In genomic region chr1:54809098-54809490, GRCm38 (mm10) we compare ENCODE assay signal across 16 mouse cellular contexts.
"Had no signal": no experiment of that assay in that cellular context is flagged by ENCODE, and none has a peak within 500 bp of the region (broad histone marks: within the 10 kb centered on the region; RNA-seq: fewer than 3 reads in every experiment).

No protein-coding gene starts in this region.

- H3K4me3 ChIP-seq: neural tube, embryonic 13.5 days; neural tube, embryonic 15.5 days; stomach, embryonic 15.5 days had no signal

- H3K9ac ChIP-seq: neural tube, embryonic 13.5 days; neural tube, embryonic 15.5 days; stomach, embryonic 15.5 days had no signal

- H3K4me1 ChIP-seq: neural tube, embryonic 13.5 days; neural tube, embryonic 15.5 days; stomach, embryonic 15.5 days had no signal

- H3K27ac ChIP-seq: neural tube, embryonic 13.5 days; neural tube, embryonic 15.5 days; stomach, embryonic 15.5 days; stomach, postnatal 0 days had no signal

- H3K4me2 ChIP-seq: neural tube, embryonic 13.5 days; neural tube, embryonic 15.5 days; stomach, embryonic 15.5 days had no signal

- DNase-seq: retina, postnatal 1 day; right cerebral cortex, adult 18-20 months; right cerebral cortex, postnatal 14 days; right cerebral cortex, postnatal 25 days; right cerebral cortex, postnatal 4 days; spleen, adult 18-20 months; thymus, adult 18-20 months; thymus, adult 2 months; thymus, postnatal 14 days; thymus, postnatal 25 days; thymus, postnatal 36 days; thymus, postnatal 4 days had no signal

- H3K9me3 ChIP-seq: neural tube, embryonic 13.5 days; neural tube, embryonic 15.5 days; stomach, embryonic 15.5 days had no signal

- H3K27me3 ChIP-seq: neural tube, embryonic 13.5 days; neural tube, embryonic 15.5 days; stomach, embryonic 15.5 days had no signal

- H3K36me3 ChIP-seq: neural tube, embryonic 13.5 days; neural tube, embryonic 15.5 days; stomach, embryonic 15.5 days had no signal
